Mouse (Mus musculus) CH12.LX (cell line): ENCODE data around the gene Ttpal. TPM values are rescaled to one million over a fixed set of nuclear protein-coding genes. Genes with fewer than 3 reads are reported as not detected.

Source experiments
- DNase-seq: peaks from one replicate; pipeline ENCODE4 v3.0.0-alpha.2; 2013; ENCODE audit errors: extremely low read depth
- H3K27ac ChIP-seq: 2 replicates; pipeline ENCODE4 v1.5.1; 2012; ENCODE audit warnings: low read depth, mild to moderate bottlenecking, control low read depth, moderate library complexity; ENCODE audit not compliant: insufficient read depth
- H3K27me3 ChIP-seq: replicated peaks from 2 replicates; pipeline ENCODE3; 2012; ENCODE audit warnings: inconsistent platforms
- H3K36me3 ChIP-seq, 2 experiments: replicated peaks in 1 of 2; 2 replicates each; pipeline versions ENCODE3 to v1.6.1; 2012; ENCODE audit warnings: inconsistent platforms in 1 of 2, low read length in 1 of 2, mild to moderate bottlenecking in 1 of 2, mixed read lengths in 1 of 2, moderate library complexity in 1 of 2; ENCODE audit not compliant: control insufficient read depth in 1 of 2, insufficient read depth in 1 of 2
- H3K4me1 ChIP-seq, 2 experiments: 2 replicates each; pipeline ENCODE4 v1.6.1; 2012; ENCODE audit warnings: inconsistent platforms in 1 of 2, moderate library complexity in 1 of 2; ENCODE audit not compliant: insufficient read depth in 2 of 2, control insufficient read depth in 1 of 2
- H3K4me2 ChIP-seq: 2 replicates; pipeline ENCODE4 v1.6.1; 2012; ENCODE audit warnings: low read depth, mild to moderate bottlenecking, control low read depth; ENCODE audit not compliant: poor library complexity, insufficient read depth, severe bottlenecking
- H3K4me3 ChIP-seq, 3 experiments: fragments of 150-350 bp in 1 of 3; sonication (generic) in 1 of 3; replicated peaks in 1 of 3; 2 replicates each; pipeline versions ENCODE3 to v1.5.1; 2011 to 2012; ENCODE audit warnings: low read depth in 2 of 3, low read length in 2 of 3, mild to moderate bottlenecking in 2 of 3, moderate library complexity in 2 of 3, control low read depth in 1 of 3, improper control_type of control experiment in 1 of 3, inconsistent platforms in 1 of 3, mixed read lengths in 1 of 3; ENCODE audit not compliant: poor library complexity in 1 of 3
- H3K79me2 ChIP-seq: replicated peaks from 2 replicates; pipeline ENCODE4 v1.6.1; 2012; ENCODE audit warnings: mild to moderate bottlenecking, moderate library complexity; ENCODE audit not compliant: control insufficient read depth, poor library complexity, insufficient read depth, severe bottlenecking; ENCODE audit errors: extremely low read depth
- H3K9ac ChIP-seq: 2 replicates; pipeline ENCODE4 v1.6.1; 2012; ENCODE audit warnings: low read depth, mild to moderate bottlenecking, control low read depth, moderate library complexity; ENCODE audit not compliant: insufficient read depth
- H3K9me3 ChIP-seq: replicated peaks from 2 replicates; pipeline ENCODE3; 2012; ENCODE audit warnings: low read length, inconsistent platforms, mixed read lengths
- CHD1 ChIP-seq: IDR thresholded peaks from 2 replicates; pipeline ENCODE4 v1.6.1; 2012; ENCODE audit warnings: low read depth, low read length, improper control_type of control experiment, inconsistent platforms
- CHD2 ChIP-seq: IDR thresholded peaks from 2 replicates; pipeline ENCODE4 v1.6.1; 2011; ENCODE audit warnings: low read length, improper control_type of control experiment
- E2F4 ChIP-seq: IDR thresholded peaks from 2 replicates; pipeline ENCODE4 v1.6.1; 2011; ENCODE audit warnings: low read depth, low read length, improper control_type of control experiment; ENCODE audit not compliant: insufficient replicate concordance
- EP300 ChIP-seq: IDR thresholded peaks from 2 replicates; pipeline ENCODE4 v1.6.1; 2011; ENCODE audit warnings: low read length, improper control_type of control experiment
- JUN ChIP-seq: IDR thresholded peaks from 2 replicates; pipeline ENCODE4 v1.6.1; 2011; ENCODE audit warnings: low read depth, mild to moderate bottlenecking, low read length, improper control_type of control experiment, moderate library complexity; ENCODE audit not compliant: insufficient read depth
- KAT2A ChIP-seq: IDR thresholded peaks from 2 replicates; pipeline ENCODE4 v1.6.1; 2012; ENCODE audit warnings: low read length, improper control_type of control experiment, inconsistent platforms; ENCODE audit not compliant: insufficient replicate concordance
- MAZ ChIP-seq: IDR thresholded peaks from 2 replicates; pipeline ENCODE4 v1.6.1; 2012; ENCODE audit warnings: low read depth, mild to moderate bottlenecking, inconsistent platforms, low read length, improper control_type of control experiment, moderate library complexity
- MEF2A ChIP-seq: IDR thresholded peaks from 2 replicates; pipeline ENCODE4 v1.6.1; 2014; ENCODE audit warnings: low read depth, mild to moderate bottlenecking, inconsistent platforms, low read length, improper control_type of control experiment, borderline replicate concordance
- MXI1 ChIP-seq: IDR thresholded peaks from 2 replicates; pipeline ENCODE4 v1.6.1; 2011; ENCODE audit warnings: mild to moderate bottlenecking, low read depth, low read length, improper control_type of control experiment
- NELFE ChIP-seq: IDR thresholded peaks from 2 replicates; pipeline ENCODE4 v1.6.1; 2011; ENCODE audit warnings: low read depth, low read length, improper control_type of control experiment
- NRF1 ChIP-seq: IDR thresholded peaks from 2 replicates; pipeline ENCODE4 v1.6.1; 2014; ENCODE audit warnings: low read depth, mild to moderate bottlenecking, inconsistent platforms, low read length, improper control_type of control experiment, moderate library complexity
- POLR2AphosphoS2 ChIP-seq: IDR thresholded peaks from 2 replicates; pipeline ENCODE4 v1.6.1; 2011; ENCODE audit warnings: low read depth, low read length, improper control_type of control experiment
- RAD21 ChIP-seq: IDR thresholded peaks from 2 replicates; pipeline ENCODE4 v1.6.1; 2011; ENCODE audit warnings: low read depth, mild to moderate bottlenecking, low read length, improper control_type of control experiment, moderate library complexity
- RCOR1 ChIP-seq: conservative IDR thresholded peaks from 2 replicates; pipeline ENCODE4 v1.6.1; 2012; ENCODE audit warnings: low read depth, mild to moderate bottlenecking, inconsistent platforms, low read length, improper control_type of control experiment
- SIN3A ChIP-seq: IDR thresholded peaks from 2 replicates; pipeline ENCODE4 v1.6.1; 2012; ENCODE audit warnings: low read length, improper control_type of control experiment, inconsistent platforms
- SMC3 ChIP-seq: IDR thresholded peaks from 2 replicates; pipeline ENCODE4 v1.6.1; 2011; ENCODE audit warnings: low read depth, low read length, improper control_type of control experiment
- UBTF ChIP-seq: IDR thresholded peaks from 2 replicates; pipeline ENCODE4 v1.6.1; 2012; ENCODE audit warnings: low read depth, mild to moderate bottlenecking, inconsistent platforms, low read length, improper control_type of control experiment, moderate library complexity
- USF2 ChIP-seq: conservative IDR thresholded peaks from 2 replicates; pipeline ENCODE4 v1.6.1; 2011; ENCODE audit warnings: low read depth, low read length, improper control_type of control experiment
- ZC3H11A ChIP-seq: IDR thresholded peaks from 2 replicates; pipeline ENCODE4 v1.6.1; 2012; ENCODE audit warnings: low read depth, mild to moderate bottlenecking, inconsistent platforms, low read length, improper control_type of control experiment
- ZNF384 ChIP-seq: IDR thresholded peaks from 2 replicates; pipeline ENCODE4 v1.6.1; 2012; ENCODE audit warnings: low read depth, low read length, improper control_type of control experiment, inconsistent platforms
- dilution Hi-C: fragments of 300-500 bp; cut with MboI; formaldehyde crosslinking; loops from 2 replicates; pipeline ENCODE4 v1.14.3; 2020; ENCODE audit warnings: low sequenced_read_pairs; ENCODE audit not compliant: extremely low pct_unique_long_range_greater_than_20kb, extremely low pct_ligation_motif_present
- in situ Hi-C: fragments of 300-500 bp; cut with MboI; formaldehyde crosslinking; loops from 3 replicates; pipeline ENCODE4 v1.14.3; 2019; ENCODE audit warnings: low sequenced_read_pairs, low pct_ligation_motif_present, low pct_unique_long_range_greater_than_20kb, mixed read lengths
- polyA plus RNA-seq: library from polyadenylated mRNA; unstranded; fragments of >175 nt; gene quantifications from 2 replicates; pipeline ENCODE4 v1.2.1, GENCODE M21; 2012; ENCODE audit warnings: low read depth; ENCODE audit not compliant: insufficient read length
- total RNA-seq, 2 experiments: library from RNA; depleted of rRNA; stranded (reverse); fragments of 300-350 nt in 1 of 2; fragments of >200 nt in 1 of 2; gene quantifications; 2 replicates each; pipeline ENCODE4 v1.2.3; 2012 to 2014

Ttpal gene
- total and polyA plus RNA-seq, 3 experiments: 21.9 to 38.9 (median 25.7) TPM

GRCm38 (mm10) chr2:163660103-163660701, 58.1 kb downstream of the Ttpal start:
- dilution Hi-C loops: no loop called here

GRCm38 (mm10) chr2:163661371-163661850, 59.3 kb downstream of the Ttpal start:
- in situ Hi-C loops (loop anchor here (5.0 kb wide), 1 partner anchor 36 kb away; no protein-coding TSS in a partner anchor), dilution Hi-C loops (no loop called here)
- H3K9me3 ChIP-seq: peaks cover 8% of the 10 kb centered on the region
- H3K27ac ChIP-seq: peak overlapping the region; percentile 100
- H3K4me3 ChIP-seq: peak overlapping the region; percentile 5 to 47 (median 40)
- no peaks in the 10 kb centered on the region for H3K27me3 ChIP-seq
- H3K4me1 ChIP-seq: peaks cover 26 to 68% of the 10 kb centered on the region in 2 experiments
- DNase-seq: no peak
- peak overlapping the region; percentile 84 for H3K9ac ChIP-seq
- H3K36me3 ChIP-seq: peaks cover 12 to 44% of the 10 kb centered on the region in 2 experiments
- TF ChIP-seq ZNF384: no peak
- no peak for TF ChIP-seq RAD21
- no peak; the same call in 1 of the 2 replicates for TF ChIP-seq CHD1
- TF ChIP-seq ZC3H11A: no peak
- TF ChIP-seq POLR2AphosphoS2: no peak
- TF ChIP-seq MAZ: no peak
- no peak for TF ChIP-seq NRF1
- TF ChIP-seq SMC3: no peak
- TF ChIP-seq USF2: no peak
- no peak for TF ChIP-seq EP300
- no peak for TF ChIP-seq MEF2A
- TF ChIP-seq RCOR1: no peak
- no peak for TF ChIP-seq JUN
- no peak for TF ChIP-seq NELFE
- no peak for TF ChIP-seq E2F4
- peak overlapping the region; percentile 97 for H3K4me2 ChIP-seq
- H3K79me2 ChIP-seq: peaks cover 79% of the 10 kb centered on the region

More at GRCm38 (mm10) chr2:163660103-163660701, 58.1 kb downstream of the Ttpal start:
- Histone ChIP-seq H3K27ac (peak overlapping the region; percentile 100), H3K4me3 (peak overlapping the region; percentile 38 to 94 (median 86)), H3K79me2 (peaks cover 67% of the 10 kb centered on the region), H3K36me3 (peaks cover 5 to 33% of the 10 kb centered on the region in 2 experiments), H3K4me1 (peaks cover 21 to 56% of the 10 kb centered on the region in 2 experiments), H3K27me3 (no peaks in the 10 kb centered on the region), H3K4me2 (peak overlapping the region; percentile 97), H3K9me3 (peaks cover 4% of the 10 kb centered on the region), H3K9ac (peak overlapping the region; percentile 84)
- DNase-seq: no peak
- in situ Hi-C loops: loop anchor here (5.0 kb wide), 1 partner anchor 37 kb away; no protein-coding TSS in a partner anchor
- TF ChIP-seq RCOR1 (0 out of 2 replicates have a peak, but pooled peaks have one; percentile 44), KAT2A (no peak), CHD1 (0 out of 2 replicates have a peak, but pooled peaks have one; percentile 30), POLR2AphosphoS2 (no peak), MXI1 (0 out of 2 replicates have a peak, but pooled peaks have one; percentile 46), NRF1 (0 out of 2 replicates have a peak, but pooled peaks have one; percentile 5), MEF2A (no peak; the same call in 1 of the 2 replicates), CHD2 (no peak), USF2 (no peak), EP300 (no peak), SIN3A (0 out of 2 replicates have a peak, but pooled peaks have one; percentile 41), UBTF (0 out of 2 replicates have a peak, but pooled peaks have one; percentile 49)
